Mouse (Mus musculus) bone marrow, adult 2 months (tissue): ENCODE measurements around the gene Casc4.

Experiments used
- CTCF ChIP-seq: fragments of 200-500 bp; IDR thresholded peaks from 2 replicates; pipeline ENCODE4 v1.5.1; 2011; ENCODE audit warnings: low read length, control low read depth; ENCODE audit not compliant: control insufficient read depth, insufficient read depth
- POLR2A ChIP-seq: fragments of 200-500 bp; IDR thresholded peaks from 2 replicates; pipeline ENCODE4 v1.6.1; 2011; ENCODE audit warnings: low read depth, mild to moderate bottlenecking, control low read depth, low read length, borderline replicate concordance; ENCODE audit not compliant: control insufficient read depth

DNA sequence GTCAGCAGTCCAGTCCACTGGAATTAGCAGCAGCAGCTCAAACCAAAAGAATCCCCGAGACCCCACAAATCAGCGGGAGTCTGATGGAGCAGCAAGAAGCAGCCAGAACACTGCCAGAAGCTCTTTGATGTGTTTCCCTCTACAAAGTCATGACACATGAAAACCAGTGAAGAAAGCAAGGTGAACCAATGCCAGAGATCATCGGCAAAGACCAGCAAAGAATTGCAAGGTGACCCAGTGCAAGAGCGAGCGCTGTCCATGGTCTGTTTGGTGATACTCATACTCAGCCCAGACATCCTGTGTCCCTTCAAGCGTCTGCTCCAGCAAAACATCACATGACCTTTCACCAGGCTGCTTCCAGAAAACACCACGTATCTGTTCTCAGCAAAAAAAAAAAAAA is 45.0 kb upstream of the Casc4 start:
- TF ChIP-seq CTCF (no peak), POLR2A (no peak)
